Comparison of ENCODE assay signal across 30 mouse cellular contexts in the genomic region with DNA sequence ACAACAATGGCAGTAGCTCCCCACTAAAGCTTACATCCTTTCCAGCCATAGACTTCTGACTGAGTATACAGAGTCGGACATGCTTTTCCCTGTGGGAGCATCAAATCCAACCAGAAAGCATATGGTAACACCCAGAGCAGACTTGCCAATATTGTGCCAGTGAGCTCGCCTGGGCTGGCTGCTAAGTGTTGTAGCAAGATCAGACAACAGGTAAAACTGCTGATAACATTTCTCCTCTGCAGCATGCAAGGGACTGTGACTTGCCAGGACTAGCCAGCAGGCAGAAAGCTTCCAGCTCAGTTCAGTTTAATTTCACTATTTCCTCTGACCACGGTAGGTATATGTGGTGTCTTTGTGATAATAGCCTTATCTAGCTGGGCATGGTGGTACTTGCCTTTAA. TPM values are rescaled to one million over a fixed set of nuclear protein-coding genes. Genes with fewer than 3 reads are reported as not detected.
"Had no signal": no experiment of that assay in that cellular context is flagged by ENCODE, and none has a peak within 500 bp of the region (broad histone marks: within the 10 kb centered on the region; RNA-seq: fewer than 3 reads in every experiment).

No protein-coding gene starts in this region.

- DNase-seq: left cerebral cortex, postnatal 4 days; liver; liver, embryonic 13.5 days; liver, postnatal 0 days; lung, adult 18-20 months; lung, adult 2 months; lung, embryonic 14.5 days; lung, postnatal 10 days; lung, postnatal 14 days; lung, postnatal 36 days; lung, postnatal 4 days; midbrain, embryonic 14.5 days had no signal

RNA-seq across cellular contexts. Expression of gene Vrtn, which starts 9.0 kb away (rescaled TPM):
- polyA plus RNA-seq: limb, embryonic 10.5 days; limb, embryonic 11.5 days; limb, embryonic 12.5 days; limb, embryonic 15.5 days; liver, adult 2 months; liver, embryonic 11.5 days; liver, embryonic 12.5 days; liver, embryonic 13.5 days; liver, embryonic 14.5 days; liver, embryonic 15.5 days; liver, embryonic 16.5 days; liver, postnatal 0 days; lung, adult 2 months; lung, embryonic 14.5 days; lung, embryonic 16.5 days; lung, postnatal 0 days; macrophage; midbrain, embryonic 10.5 days; midbrain, embryonic 12.5 days; midbrain, embryonic 13.5 days; midbrain, embryonic 14.5 days; midbrain, postnatal 0 days; myocyte had no signal
